Mouse (Mus musculus): ENCODE data around the gene Impg1.

Impg1 gene

DNA sequence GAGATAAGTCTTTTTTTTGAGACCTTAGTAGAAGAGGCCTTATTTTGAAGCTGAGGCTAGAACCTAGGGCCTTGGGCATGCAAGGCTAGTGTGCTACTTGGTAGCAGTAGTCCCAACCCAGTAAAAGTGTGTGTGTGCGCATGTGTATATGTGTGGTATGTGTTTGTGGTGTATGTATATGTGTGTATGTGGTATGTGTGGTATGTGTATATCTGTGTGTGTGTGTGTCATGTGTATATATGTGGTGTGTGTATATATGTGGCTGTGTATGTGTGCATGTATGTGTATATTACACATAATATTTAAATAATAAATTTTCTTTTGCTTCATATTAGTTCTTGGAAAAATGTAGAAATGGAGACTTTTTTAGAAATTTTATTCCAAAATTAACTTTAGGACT, 184.6 kb downstream of the Impg1 start:
- WGBS = 95% methylated on average over 1 of the region's 1 CpGs

- 90% methylated on average over 6 of the region's 6 CpGs for WGBS
These were observed 187.5 kb downstream of the Impg1 start for GRCm38 (mm10) chr9:80277770-80278169.

DNA sequence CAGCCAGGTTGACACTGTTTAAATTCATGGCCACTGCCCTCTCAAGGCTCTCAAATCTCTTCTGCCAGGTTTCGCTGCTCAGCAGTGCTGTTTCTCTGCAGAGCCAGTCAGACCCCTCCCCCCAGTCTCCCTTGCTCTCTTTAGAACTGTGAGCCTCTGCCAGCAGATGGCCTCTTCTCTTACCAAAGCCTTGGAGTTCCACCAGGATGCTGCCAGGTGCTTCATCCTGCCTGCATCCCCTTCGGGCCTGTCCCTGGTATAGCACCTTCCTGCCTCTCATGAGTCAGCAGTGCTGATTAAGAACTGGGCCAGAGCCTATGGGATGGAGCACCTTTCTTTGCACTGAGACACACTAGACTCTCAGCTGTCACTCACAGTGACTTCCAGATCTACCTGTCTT, 188.1 kb downstream of the Impg1 start:
- 66% methylated on average over 2 of the region's 2 CpGs for WGBS

DNA sequence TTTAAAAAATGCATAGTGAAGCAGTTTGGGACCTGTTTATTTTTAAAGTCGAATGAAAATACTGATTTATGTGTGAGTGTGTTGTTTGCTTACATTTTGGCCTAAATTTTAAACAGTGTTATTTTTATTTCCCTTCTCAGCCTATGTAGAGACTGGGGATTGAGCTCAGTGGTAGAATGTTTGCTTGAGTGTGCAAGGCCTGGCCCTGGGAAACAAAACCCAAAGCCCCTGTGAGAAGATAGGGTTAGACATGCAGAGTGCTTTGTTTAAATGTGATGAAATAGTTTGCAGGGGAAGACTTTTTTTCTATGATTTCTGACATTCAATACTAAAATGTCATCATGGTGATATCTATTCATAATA, 189.5 kb downstream of the Impg1 start:
- 72% methylated on average over 1 of the region's 1 CpGs for WGBS

- WGBS = 91% methylated on average over 8 of the region's 8 CpGs
These were observed 190.1 kb downstream of the Impg1 start for GRCm38 (mm10) chr9:80275053-80275771.

DNA sequence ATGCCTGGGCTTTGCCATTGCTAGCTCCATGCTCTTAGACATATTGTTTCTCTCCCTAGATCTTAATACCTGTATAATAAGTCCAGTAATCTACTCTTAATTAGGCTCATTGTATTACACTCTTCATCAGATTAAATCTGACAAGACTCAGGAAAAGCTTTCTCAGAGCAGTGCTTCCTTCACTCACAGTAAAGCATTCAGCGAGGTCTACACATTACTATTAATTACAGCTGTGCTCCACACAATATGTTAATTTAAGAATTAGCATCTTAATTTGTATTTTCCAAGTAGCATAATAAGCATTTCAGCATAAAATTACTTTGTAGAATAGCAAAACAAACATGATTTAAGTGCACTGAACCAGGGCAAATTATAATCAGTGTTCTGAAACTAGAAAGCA, 192.3 kb downstream of the Impg1 start:
- WGBS = 76% methylated on average over 1 of the region's 1 CpGs

- WGBS = 56% methylated on average over 8 of the region's 8 CpGs
These were observed 195.7 kb downstream of the Impg1 start for GRCm38 (mm10) chr9:80269596-80269995.

DNA sequence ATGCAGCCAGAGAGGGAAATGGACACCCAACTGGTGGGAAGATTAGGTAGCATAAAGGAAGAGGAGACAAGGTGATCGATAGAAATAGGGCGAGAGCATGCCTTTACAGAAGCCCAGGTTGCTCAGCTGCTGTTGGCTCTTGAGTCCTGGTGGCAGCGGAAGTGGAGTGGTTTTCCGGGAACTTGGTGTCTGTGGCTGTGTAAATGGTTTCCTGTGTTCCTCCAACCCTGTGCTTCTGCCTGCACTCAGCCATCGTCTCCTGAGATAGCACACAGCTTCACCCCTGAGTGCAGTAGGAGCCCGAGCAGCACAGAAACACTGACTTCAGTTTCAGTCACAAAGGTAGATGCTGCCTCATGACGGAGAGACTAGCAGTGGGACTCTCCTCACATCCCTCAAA, 198.8 kb downstream of the Impg1 start:
- 86% methylated on average over 7 of the region's 7 CpGs for WGBS

DNA sequence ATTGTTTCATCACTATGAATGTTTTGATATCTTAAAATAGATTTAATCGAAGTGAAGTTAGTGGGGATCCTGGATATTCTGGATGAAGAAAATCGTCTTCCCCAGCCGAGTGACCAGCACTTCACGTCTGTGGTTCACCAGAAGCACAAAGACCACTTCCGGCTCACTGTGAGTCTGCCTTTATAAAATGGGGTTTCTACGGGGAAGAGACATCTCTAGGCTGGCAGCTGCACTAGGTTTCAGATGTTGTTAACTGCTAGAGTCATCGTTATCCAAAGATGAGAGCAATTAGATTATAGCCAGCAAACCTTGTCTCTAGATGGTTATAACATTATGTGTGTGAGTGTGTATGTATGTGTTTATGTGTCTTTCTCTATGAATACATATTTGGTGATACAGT, 199.2 kb downstream of the Impg1 start:
- WGBS = 85% methylated on average over 7 of the region's 7 CpGs

Data from cerebral cortex, adult 2 months (tissue).